Mouse (Mus musculus) intestine, embryonic 16.5 days (tissue): Measurements from ENCODE around the gene Tom1l1. TPM values are rescaled to one million over a fixed set of nuclear protein-coding genes. Genes with fewer than 3 reads are reported as not detected.

ENCODE experiments used
- ATAC-seq: fragments of 200-750 bp; cut with Nextera tagmentation; 2 replicates; pipeline ENCODE4 v1.8.0; 2017; ENCODE audit warnings: moderate TSS enrichment, moderate library complexity
- H3K27ac ChIP-seq: fragments of 300-500 bp; sonication (generic); 2 replicates; pipeline ENCODE4 v1.5.1; 2014; ENCODE audit warnings: mild to moderate bottlenecking, low read length
- H3K27me3 ChIP-seq: fragments of 300-500 bp; sonication (generic); replicated peaks from 2 replicates; pipeline ENCODE4 v1.6.1; 2014; ENCODE audit warnings: low read length, control low read depth, mixed read lengths; ENCODE audit not compliant: control insufficient read depth, insufficient read depth
- H3K36me3 ChIP-seq: fragments of 300-500 bp; sonication (generic); 2 replicates; pipeline ENCODE4 v1.6.1; 2014; ENCODE audit warnings: low read length, control low read depth; ENCODE audit not compliant: control insufficient read depth, insufficient read depth
- H3K4me1 ChIP-seq: fragments of 300-500 bp; sonication (generic); 2 replicates; pipeline ENCODE4 v1.6.1; 2014; ENCODE audit warnings: low read length, control low read depth, mixed read lengths; ENCODE audit not compliant: control insufficient read depth, insufficient read depth
- H3K4me2 ChIP-seq: fragments of 300-500 bp; sonication (generic); 2 replicates; pipeline ENCODE4 v1.6.1; 2014; ENCODE audit warnings: low read depth, low read length, control low read depth
- H3K4me3 ChIP-seq: fragments of 300-500 bp; sonication (generic); 2 replicates; pipeline ENCODE4 v1.5.1; 2014; ENCODE audit warnings: mild to moderate bottlenecking, low read length
- H3K9ac ChIP-seq: fragments of 300-500 bp; sonication (generic); 2 replicates; pipeline ENCODE4 v1.6.1; 2014; ENCODE audit warnings: low read depth, low read length
- H3K9me3 ChIP-seq: fragments of 300-500 bp; sonication (generic); 2 replicates; pipeline ENCODE4 v1.6.1; 2016; ENCODE audit warnings: low read length, control low read depth; ENCODE audit not compliant: control insufficient read depth
- WGBS: fragments of 180-500 bp; shearing (Covaris S2); extraction: QIAGEN DNeasy Blood & Tissue Kit; methylation state at CpG from one replicate; pipeline ENCODE4 v1.1.7; 2014; 5-methylcytosine and 5-hydroxymethylcytosine counted together
- polyA plus RNA-seq: library from polyadenylated mRNA; unstranded; fragments of >200 nt; fragmentation: Nextera tagmentation; extraction: Ambion mirVana; gene quantifications from 2 replicates; pipeline ENCODE4 v1.2.1, GENCODE M21; 2015

The Tom1l1 gene
- polyA plus RNA-seq, 1 experiment from 2014 or later, result 65.6 TPM

DNA sequence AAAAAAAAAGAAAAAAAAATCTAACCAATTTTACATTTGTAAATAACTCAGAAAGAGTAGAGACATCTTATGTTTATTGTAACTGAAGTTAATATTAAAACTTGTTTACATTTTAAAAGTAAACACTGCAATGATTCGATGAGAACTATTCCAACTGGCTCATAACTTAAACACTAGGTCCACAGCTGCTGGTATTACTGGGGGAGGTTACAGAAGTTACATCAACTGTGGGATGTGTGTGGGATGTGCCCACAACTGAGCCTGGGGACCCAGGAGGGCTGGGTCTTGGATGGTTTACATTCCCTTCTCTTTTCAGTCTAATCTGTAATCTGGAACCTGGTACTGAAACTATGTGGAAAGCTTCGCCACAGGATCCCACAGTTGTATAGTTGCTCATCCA lies 85.1 kb downstream of the Tom1l1 start:
- ATAC-seq, result 0 out of 2 replicates have a peak, but pooled peaks have one; percentile 26
- Histone ChIP-seq H3K4me3 (no peak overlapping the region), H3K9ac (no peak overlapping the region), H3K4me1 (no peaks in the 10 kb centered on the region), H3K27ac (no peak overlapping the region), H3K27me3 (no peaks in the 10 kb centered on the region), H3K9me3 (no peaks in the 10 kb centered on the region), H3K4me2 (no peak overlapping the region), H3K36me3 (no peaks in the 10 kb centered on the region)
- 67% methylated on average over 2 of the region's 2 CpGs for WGBS

- Histone ChIP-seq H3K4me2 (no peak overlapping the region), H3K4me1 (no peaks in the 10 kb centered on the region), H3K27ac (no peak overlapping the region), H3K9me3 (no peaks in the 10 kb centered on the region), H3K27me3 (no peaks in the 10 kb centered on the region), H3K4me3 (no peak overlapping the region), H3K9ac (no peak overlapping the region), H3K36me3 (no peaks in the 10 kb centered on the region)
- 84% methylated on average over 1 of the region's 1 CpGs for WGBS
- ATAC-seq, result no peak
These were observed 92.3 kb downstream of the Tom1l1 start for GRCm38 (mm10) chr11:90595826-90596225.

Other genes starting within 250 kb of the Tom1l1 start
- 9.4 and 11.5 TPM in 2 replicates for gene Stxbp4, start 50.3 kb downstream of the Tom1l1 start, polyA plus RNA-seq
- gene Cox11, start 50.2 kb downstream of the Tom1l1 start, polyA plus RNA-seq, result 24.2 and 25.9 TPM in 2 replicates